Mouse (Mus musculus): ENCODE results near the gene Ddr2. TPM values are rescaled to one million over a fixed set of nuclear protein-coding genes. Genes with fewer than 3 reads are reported as not detected.

Ddr2 gene
- 4.3 TPM for polyA plus RNA-seq (2014; fragmentation: Illumina TruSeq; extraction: RNeasy Lipid Tissue Mini Kit (QIAGEN cat#74804); ENCODE audit: low read depth, low replicate concordance)

DNA sequence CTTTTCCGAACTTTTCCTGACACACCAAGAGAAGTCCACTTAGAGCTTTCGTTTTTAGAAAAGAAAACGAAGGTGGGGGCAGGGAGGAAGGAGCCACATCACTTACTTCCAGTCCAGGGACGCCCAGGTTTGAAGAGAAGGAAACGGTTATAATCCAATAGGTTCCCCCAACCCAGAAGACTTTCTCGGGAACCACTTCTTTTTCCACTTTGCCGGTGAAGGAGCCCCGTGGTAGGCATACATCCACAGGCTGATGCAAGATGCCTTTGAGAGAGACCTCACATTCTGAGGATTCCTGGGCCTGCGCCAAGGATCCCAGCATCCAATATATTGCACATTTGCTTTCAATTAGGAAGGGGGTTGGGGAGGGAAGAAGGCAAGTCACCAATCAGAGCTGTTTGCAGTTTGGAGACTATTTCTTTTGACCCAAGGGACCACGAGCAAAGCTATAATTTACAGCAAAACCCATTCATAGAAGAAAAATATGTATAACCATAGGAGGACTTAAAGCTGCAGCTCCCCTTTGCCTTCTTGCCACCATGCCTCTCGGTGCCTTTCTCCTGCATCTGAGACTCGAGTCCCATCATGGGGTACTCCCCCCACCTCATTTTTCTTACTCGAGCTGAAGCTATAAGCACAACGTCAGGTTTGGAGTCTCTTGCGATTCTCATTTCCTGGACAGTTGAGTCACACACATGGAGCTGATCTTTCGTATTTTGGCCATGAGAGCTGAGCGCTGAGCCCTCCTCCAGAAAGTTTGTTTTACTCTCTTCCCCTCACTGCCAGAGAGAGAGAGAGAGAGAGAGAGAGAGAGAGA is at the start of gene Ddr2:
Ddr2 (minus strand) TSS at position 247 of the 817 bp plus-strand sequence.

DNA sequence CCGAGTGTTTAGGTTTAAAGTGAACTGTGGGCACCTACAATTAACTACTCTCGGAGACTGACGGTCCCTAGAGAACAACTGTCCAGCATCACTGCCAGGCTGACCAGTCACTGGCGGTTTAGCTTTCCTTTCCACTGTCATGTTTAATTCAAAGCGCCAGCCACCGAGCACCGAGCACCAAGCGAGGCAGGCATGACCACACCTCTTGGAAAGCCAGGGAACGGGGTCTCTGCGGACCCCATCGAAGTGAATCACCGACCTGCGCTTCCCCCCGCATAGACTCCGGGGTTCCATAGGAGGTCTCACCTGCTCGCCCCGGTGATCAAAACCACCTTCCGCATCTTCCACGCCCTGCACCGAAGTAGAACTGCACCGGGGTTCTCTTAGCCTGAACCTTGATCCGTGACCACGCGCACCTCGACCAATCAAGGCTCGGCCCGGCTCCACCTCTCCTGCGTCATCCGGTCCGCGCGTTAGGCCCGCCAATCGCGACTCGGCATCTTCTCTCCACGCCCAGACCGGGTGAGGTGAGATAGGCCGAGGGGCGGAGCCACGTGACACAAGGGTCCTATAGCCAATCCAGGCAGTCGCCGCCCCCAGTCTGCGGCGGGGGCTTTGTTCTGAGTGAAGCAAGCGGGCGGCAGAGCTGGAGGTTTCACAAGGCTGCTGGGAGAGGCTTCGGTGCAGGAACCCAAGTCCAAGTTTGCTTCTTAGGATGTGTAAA is 141.6 kb downstream of the Ddr2 start, which contains the start of gene Hsd17b7:
Hsd17b7 (minus strand) TSS at position 450 of the 724 bp plus-strand sequence.

DNA sequence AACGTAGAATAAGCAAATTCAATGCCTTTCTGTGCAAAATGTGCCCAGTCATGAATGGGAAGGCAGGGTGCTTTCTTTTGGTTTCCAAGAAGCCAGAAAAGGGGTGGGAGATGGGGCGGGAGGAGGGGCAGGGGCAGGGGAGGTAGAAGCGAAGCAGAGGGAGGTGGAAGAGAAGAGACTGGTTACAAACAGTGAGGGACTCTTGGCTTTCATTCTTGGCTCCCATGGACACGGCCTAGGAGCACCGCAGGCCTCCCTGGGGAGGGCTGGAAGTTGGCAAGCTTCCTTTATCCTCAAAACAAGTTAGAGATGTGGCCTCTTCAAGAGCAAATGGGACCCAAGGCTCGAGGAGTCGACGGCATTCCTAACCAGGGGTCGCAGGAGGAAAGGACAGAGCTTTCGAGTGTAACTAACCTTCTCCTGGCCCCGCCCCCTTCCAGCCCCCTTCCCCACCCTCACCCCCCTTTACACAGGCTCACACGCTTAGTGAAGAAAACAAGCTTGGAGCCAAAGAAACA is 182.0 kb downstream of the Ddr2 start, which contains the start of gene Ccdc190:
Ccdc190 (plus strand) TSS at position 195 of the 518 bp plus-strand sequence.

Other genes starting within 250 kb of the Ddr2 start
- gene Ccdc190, start 182.1 kb downstream of the Ddr2 start, polyA plus RNA-seq (2014; fragmentation: Illumina TruSeq; extraction: RNeasy Lipid Tissue Mini Kit (QIAGEN cat#74804); ENCODE audit: low read depth, low replicate concordance): 0.49 TPM
- gene Hsd17b7, start 141.5 kb downstream of the Ddr2 start, polyA plus RNA-seq (2014; fragmentation: Illumina TruSeq; extraction: RNeasy Lipid Tissue Mini Kit (QIAGEN cat#74804); ENCODE audit: low read depth, low replicate concordance): 3.5 TPM
- gene Uap1, start 64.2 kb upstream of the Ddr2 start, polyA plus RNA-seq (2014; fragmentation: Illumina TruSeq; extraction: RNeasy Lipid Tissue Mini Kit (QIAGEN cat#74804); ENCODE audit: low read depth, low replicate concordance): 26.2 TPM
- 16.9 TPM for gene Uhmk1, start 104.6 kb upstream of the Ddr2 start, polyA plus RNA-seq (2014; fragmentation: Illumina TruSeq; extraction: RNeasy Lipid Tissue Mini Kit (QIAGEN cat#74804); ENCODE audit: low read depth, low replicate concordance)
- not detected for gene Sh2d1b2, start 122.0 kb upstream of the Ddr2 start, polyA plus RNA-seq (2014; fragmentation: Illumina TruSeq; extraction: RNeasy Lipid Tissue Mini Kit (QIAGEN cat#74804); ENCODE audit: low read depth, low replicate concordance)
- gene Sh2d1b1, start 166.6 kb upstream of the Ddr2 start, polyA plus RNA-seq (2014; fragmentation: Illumina TruSeq; extraction: RNeasy Lipid Tissue Mini Kit (QIAGEN cat#74804); ENCODE audit: low read depth, low replicate concordance): not detected
- 0.94 TPM for gene Gm7694, start 195.6 kb upstream of the Ddr2 start, polyA plus RNA-seq (2014; fragmentation: Illumina TruSeq; extraction: RNeasy Lipid Tissue Mini Kit (QIAGEN cat#74804); ENCODE audit: low read depth, low replicate concordance)
- 59.9 TPM for gene Spata46, start 198.0 kb upstream of the Ddr2 start, polyA plus RNA-seq (2014; fragmentation: Illumina TruSeq; extraction: RNeasy Lipid Tissue Mini Kit (QIAGEN cat#74804); ENCODE audit: low read depth, low replicate concordance)